Mouse (Mus musculus) small intestine, adult 2 months (tissue): ENCODE measurements around the gene Ctla4. TPM values are rescaled to one million over a fixed set of nuclear protein-coding genes. Genes with fewer than 3 reads are reported as not detected.
A peak's percentile ranks its signal among the peaks of the same experiment; 100 is the strongest.

Experiments
- H3K27ac ChIP-seq: fragments of 200-500 bp; 2 replicates; pipeline ENCODE4 v1.5.1; 2012; ENCODE audit warnings: low read depth, low read length, control low read depth, inconsistent platforms; ENCODE audit not compliant: insufficient read depth
- H3K27me3 ChIP-seq: fragments of 200-500 bp; 2 replicates; pipeline ENCODE4 v1.6.1; 2012; ENCODE audit warnings: mild to moderate bottlenecking, moderate library complexity, low read length, inconsistent platforms; ENCODE audit not compliant: control insufficient read depth, insufficient read depth
- H3K36me3 ChIP-seq: fragments of 200-500 bp; 2 replicates; pipeline ENCODE4 v1.6.1; 2012; ENCODE audit warnings: mild to moderate bottlenecking, low read length, control low read depth, inconsistent platforms; ENCODE audit not compliant: control insufficient read depth, insufficient read depth
- H3K4me1 ChIP-seq: fragments of 200-500 bp; 2 replicates; pipeline ENCODE4 v1.6.1; 2012; ENCODE audit warnings: low read length, inconsistent platforms, mixed read lengths; ENCODE audit not compliant: control insufficient read depth, insufficient read depth, insufficient read length
- H3K4me3 ChIP-seq: fragments of 200-500 bp; 2 replicates; pipeline ENCODE4 v1.5.1; 2012; ENCODE audit warnings: low read depth, mild to moderate bottlenecking, control low read depth, inconsistent platforms, low read length, moderate library complexity
- CTCF ChIP-seq: fragments of 200-500 bp; IDR thresholded peaks from 2 replicates; pipeline ENCODE4 v1.5.1; 2012; ENCODE audit warnings: low read depth, mild to moderate bottlenecking, control low read depth, inconsistent platforms, low read length, moderate library complexity, mixed read lengths; ENCODE audit not compliant: insufficient replicate concordance, insufficient read length; ENCODE audit errors: extremely low read depth
- POLR2A ChIP-seq: fragments of 200-500 bp; IDR thresholded peaks from 2 replicates; pipeline ENCODE4 v1.6.1; 2012; ENCODE audit warnings: low read depth, mild to moderate bottlenecking, control low read depth, inconsistent platforms, low read length, moderate library complexity
- WGBS: fragments of 180-500 bp; shearing (Covaris S2); methylation state at CpG from one replicate; pipeline ENCODE4 v1.1.7; 2018; 5-methylcytosine and 5-hydroxymethylcytosine counted together
- polyA plus RNA-seq: library from polyadenylated mRNA; depleted of rRNA; stranded (reverse); fragments of >200 nt; gene quantifications from 2 replicates; pipeline ENCODE4 v1.2.3, GENCODE M21; 2012

The Ctla4 gene
- polyA plus RNA-seq, 1 experiment, result 0.30 TPM

- no peaks in the 10 kb centered on the region for H3K4me1 ChIP-seq
- H3K36me3 ChIP-seq, result no peaks in the 10 kb centered on the region
- 83% methylated on average over 3 of the region's 3 CpGs for WGBS
- TF ChIP-seq POLR2A (no peak), CTCF (no peak)
- no peaks in the 10 kb centered on the region for H3K27me3 ChIP-seq
- no peak overlapping the region for H3K27ac ChIP-seq
- no peak overlapping the region for H3K4me3 ChIP-seq
These were observed 20.7 kb downstream of the Ctla4 start for GRCm38 (mm10) chr1:60907466-60907865.

GRCm38 (mm10) chr1:60908751-60909161, 22.0 kb downstream of the Ctla4 start:
- no peak overlapping the region for H3K27ac ChIP-seq
- WGBS, result 69% methylated on average over 9 of the region's 9 CpGs
- no peaks in the 10 kb centered on the region for H3K4me1 ChIP-seq
- TF ChIP-seq CTCF (no peak), POLR2A (no peak)
- H3K36me3 ChIP-seq, result no peaks in the 10 kb centered on the region
- no peaks in the 10 kb centered on the region for H3K27me3 ChIP-seq
- peak overlapping the region; percentile 30 for H3K4me3 ChIP-seq

- no peak overlapping the region for H3K27ac ChIP-seq
- WGBS, result 63% methylated on average over 1 of the region's 1 CpGs
- no peaks in the 10 kb centered on the region for H3K4me1 ChIP-seq
- H3K4me3 ChIP-seq, result no peak overlapping the region
- TF ChIP-seq POLR2A, result no peak
- TF ChIP-seq CTCF, result no peak
- H3K36me3 ChIP-seq, result no peaks in the 10 kb centered on the region
- H3K27me3 ChIP-seq, result no peaks in the 10 kb centered on the region
These were observed 22.9 kb downstream of the Ctla4 start for GRCm38 (mm10) chr1:60909746-60910145.

- H3K4me1 ChIP-seq, result no peaks in the 10 kb centered on the region
- H3K27me3 ChIP-seq, result no peaks in the 10 kb centered on the region
- H3K36me3 ChIP-seq, result no peaks in the 10 kb centered on the region
- no peak overlapping the region for H3K4me3 ChIP-seq
- 56% methylated on average over 1 of the region's 1 CpGs for WGBS
- H3K27ac ChIP-seq, result no peak overlapping the region
- TF ChIP-seq POLR2A (no peak), CTCF (no peak)
These were observed 24.0 kb downstream of the Ctla4 start for GRCm38 (mm10) chr1:60910796-60911195.

GRCm38 (mm10) chr1:60911631-60912030, 24.8 kb downstream of the Ctla4 start:
- TF ChIP-seq CTCF, result no peak
- no peak for TF ChIP-seq POLR2A
- H3K27ac ChIP-seq, result no peak overlapping the region
- no peak overlapping the region for H3K4me3 ChIP-seq
- H3K4me1 ChIP-seq, result no peaks in the 10 kb centered on the region
- 87% methylated on average over 3 of the region's 3 CpGs for WGBS
- H3K27me3 ChIP-seq, result no peaks in the 10 kb centered on the region
- H3K36me3 ChIP-seq, result no peaks in the 10 kb centered on the region

GRCm38 (mm10) chr1:60913305-60913704, 26.5 kb downstream of the Ctla4 start:
- TF ChIP-seq CTCF, result no peak
- no peak for TF ChIP-seq POLR2A
- Histone ChIP-seq H3K27ac (no peak overlapping the region), H3K36me3 (no peaks in the 10 kb centered on the region), H3K4me3 (no peak overlapping the region), H3K27me3 (no peaks in the 10 kb centered on the region), H3K4me1 (no peaks in the 10 kb centered on the region; the same call in 1 of the 2 replicates)
- 77% methylated on average over 4 of the region's 4 CpGs for WGBS

- whole genome bisulfite sequencing, result 53% methylated on average over 10 of the region's 10 CpGs
- H3K27ac ChIP-seq, result peak overlapping the region; percentile 31; the same call in 1 of the 2 replicates
These were observed 29.5 kb downstream of the Ctla4 start for GRCm38 (mm10) chr1:60916281-60916781.

More at GRCm38 (mm10) chr1:60916281-60916781, 29.5 kb downstream of the Ctla4 start:
- Histone ChIP-seq H3K4me3 (no peak overlapping the region), H3K4me1 (peaks cover 4% of the 10 kb centered on the region; the same call in 1 of the 2 replicates), H3K27me3 (no peaks in the 10 kb centered on the region; the same call in 1 of the 2 replicates), H3K36me3 (no peaks in the 10 kb centered on the region)
- TF ChIP-seq CTCF, result no peak
- no peak for TF ChIP-seq POLR2A
